Mouse (Mus musculus) midbrain, embryonic 13.5 days (tissue): Measurements from ENCODE around the gene Cyp2d12. TPM values are rescaled to one million over a fixed set of nuclear protein-coding genes. Genes with fewer than 3 reads are reported as not detected.
"Not testable (repeated sequence)": the region's sequence is repeated elsewhere in the genome, so short reads cannot be mapped to it uniquely, and the experiment has no call there.

Experiments
- ATAC-seq: fragments of 200-750 bp; cut with Nextera tagmentation; 2 replicates; pipeline ENCODE4 v1.8.0; 2017; ENCODE audit warnings: mild to moderate bottlenecking, moderate TSS enrichment, moderate library complexity
- H3K27ac ChIP-seq: fragments of 300-500 bp; sonication (generic); 2 replicates; pipeline ENCODE4 v1.5.1; 2015; ENCODE audit warnings: inconsistent platforms, mild to moderate bottlenecking, moderate library complexity
- H3K27me3 ChIP-seq: fragments of 300-500 bp; sonication (generic); 2 replicates; pipeline ENCODE4 v1.6.1; 2015; ENCODE audit warnings: mild to moderate bottlenecking, inconsistent platforms
- H3K36me3 ChIP-seq: fragments of 300-500 bp; sonication (generic); 2 replicates; pipeline ENCODE4 v1.6.1; 2015; ENCODE audit warnings: mild to moderate bottlenecking, inconsistent platforms
- H3K4me1 ChIP-seq: fragments of 300-500 bp; sonication (generic); replicated peaks from 2 replicates; pipeline ENCODE4 v1.6.1; 2015; ENCODE audit warnings: inconsistent platforms
- H3K4me2 ChIP-seq: fragments of 300-500 bp; sonication (generic); replicated peaks from 2 replicates; pipeline ENCODE4 v1.6.1; 2015; ENCODE audit warnings: moderate library complexity, mild to moderate bottlenecking, inconsistent platforms
- H3K4me3 ChIP-seq: fragments of 300-500 bp; sonication (generic); replicated peaks from 2 replicates; pipeline ENCODE4 v1.5.1; 2015; ENCODE audit warnings: mild to moderate bottlenecking, inconsistent platforms
- H3K9ac ChIP-seq: fragments of 300-500 bp; sonication (generic); replicated peaks from 2 replicates; pipeline ENCODE4 v1.6.1; 2015; ENCODE audit warnings: mild to moderate bottlenecking, inconsistent platforms
- H3K9me3 ChIP-seq: fragments of 300-500 bp; sonication (generic); 2 replicates; pipeline ENCODE4 v1.6.1; 2016; ENCODE audit warnings: mild to moderate bottlenecking, inconsistent platforms
- WGBS: fragments of 180-500 bp; shearing (Covaris S2); methylation state at CpG from one replicate; pipeline ENCODE4 v1.1.7; 2015; 5-methylcytosine and 5-hydroxymethylcytosine counted together
- polyA plus RNA-seq: library from polyadenylated mRNA; unstranded; fragments of >200 nt; fragmentation: Nextera tagmentation; extraction: Ambion mirVana; gene quantifications from 2 replicates; pipeline ENCODE4 v1.2.1, GENCODE M21; 2015

The Cyp2d12 gene
- not detected in 2 replicates for polyA plus RNA-seq

- no peak within 1 kb of the TSS for H3K4me2 ChIP-seq
- H3K9ac ChIP-seq: no peak within 1 kb of the TSS
- 79% methylated on average over 7 of the region's 7 CpGs for WGBS
- peaks cover 11% of the 10 kb centered on the region for H3K9me3 ChIP-seq
- no peak within 1 kb of the TSS for H3K4me3 ChIP-seq
- no peaks in the 10 kb centered on the region for H3K4me1 ChIP-seq
- no peak within 1 kb of the TSS for H3K27ac ChIP-seq
- H3K36me3 ChIP-seq: no peaks in the 10 kb centered on the region
- no peak for ATAC-seq
- H3K27me3 ChIP-seq: no peaks in the 10 kb centered on the region
These were observed at the start of gene Cyp2d12 for GRCm38 (mm10) chr15:82554531-82555230. Gene Cyp2d12 (plus strand): TSS chr15:82555072.

GRCm38 (mm10) chr15:82506971-82507370 lies 47.9 kb upstream of the Cyp2d12 start:
- Histone ChIP-seq H3K27me3 (no peaks in the 10 kb centered on the region), H3K4me3 (no peak overlapping the region), H3K27ac (no peak overlapping the region), H3K36me3 (no peaks in the 10 kb centered on the region), H3K9me3 (0 out of 2 replicates have a peak, but pooled peaks cover 2% of the 10 kb centered on the region), H3K4me1 (no peaks in the 10 kb centered on the region), H3K9ac (no peak overlapping the region), H3K4me2 (no peak overlapping the region)
- WGBS: 62% methylated on average over 3 of the region's 3 CpGs
- no peak for ATAC-seq

- H3K4me3 ChIP-seq, H3K4me1 ChIP-seq, H3K27me3 ChIP-seq, H3K9me3 ChIP-seq, ATAC-seq, H3K36me3 ChIP-seq, H3K27ac ChIP-seq, H3K9ac ChIP-seq, H3K4me2 ChIP-seq: not testable (repeated sequence)
- 52% methylated on average over 4 of the region's 4 CpGs for WGBS
These were observed 47.1 kb upstream of the Cyp2d12 start for GRCm38 (mm10) chr15:82507740-82508139.

- not testable (repeated sequence) for H3K27ac ChIP-seq, H3K9me3 ChIP-seq, H3K4me2 ChIP-seq, H3K4me1 ChIP-seq, H3K9ac ChIP-seq, ATAC-seq, H3K4me3 ChIP-seq, H3K27me3 ChIP-seq, H3K36me3 ChIP-seq
- 92% methylated on average over 4 of the region's 4 CpGs for WGBS
These were observed 45.4 kb upstream of the Cyp2d12 start for GRCm38 (mm10) chr15:82509495-82509894.

- not testable (repeated sequence) for H3K4me3 ChIP-seq, H3K36me3 ChIP-seq, H3K9me3 ChIP-seq, H3K27ac ChIP-seq, H3K4me1 ChIP-seq, H3K27me3 ChIP-seq, ATAC-seq, H3K9ac ChIP-seq, H3K4me2 ChIP-seq
These were observed 44.4 kb upstream of the Cyp2d12 start for GRCm38 (mm10) chr15:82510500-82510899.

GRCm38 (mm10) chr15:82512111-82512510 lies 42.8 kb upstream of the Cyp2d12 start:
- not testable (repeated sequence) for H3K27ac ChIP-seq, ATAC-seq, H3K4me1 ChIP-seq, H3K4me2 ChIP-seq, H3K9me3 ChIP-seq, H3K36me3 ChIP-seq, H3K27me3 ChIP-seq, H3K9ac ChIP-seq, H3K4me3 ChIP-seq
- WGBS: 80% methylated on average over 2 of the region's 2 CpGs

- ATAC-seq, H3K9ac ChIP-seq, H3K4me2 ChIP-seq, H3K4me1 ChIP-seq, H3K4me3 ChIP-seq, H3K27me3 ChIP-seq, H3K9me3 ChIP-seq, H3K36me3 ChIP-seq, H3K27ac ChIP-seq: not testable (repeated sequence)
- 90% methylated on average over 23 of the region's 23 CpGs for WGBS
These were observed 38.7 kb upstream of the Cyp2d12 start for GRCm38 (mm10) chr15:82516174-82516573.

- not testable (repeated sequence) for ATAC-seq, H3K4me1 ChIP-seq, H3K27me3 ChIP-seq, H3K9me3 ChIP-seq, H3K4me3 ChIP-seq, H3K9ac ChIP-seq, H3K27ac ChIP-seq, H3K36me3 ChIP-seq, H3K4me2 ChIP-seq
- WGBS: 80% methylated on average over 6 of the region's 9 CpGs
These were observed 27.5 kb upstream of the Cyp2d12 start for GRCm38 (mm10) chr15:82527371-82527770.

GRCm38 (mm10) chr15:82532721-82533120 lies 22.2 kb upstream of the Cyp2d12 start:
- not testable (repeated sequence) for ATAC-seq, H3K9me3 ChIP-seq
- 94% methylated on average over 3 of the region's 3 CpGs for WGBS

GRCm38 (mm10) chr15:82542976-82543375 lies 11.9 kb upstream of the Cyp2d12 start:
- H3K36me3 ChIP-seq, H3K27me3 ChIP-seq, H3K4me3 ChIP-seq, H3K4me1 ChIP-seq, H3K27ac ChIP-seq, H3K4me2 ChIP-seq, ATAC-seq, H3K9me3 ChIP-seq, H3K9ac ChIP-seq: not testable (repeated sequence)
- WGBS: 77% methylated on average over 3 of the region's 3 CpGs

More at GRCm38 (mm10) chr15:82532721-82533120, 22.2 kb upstream of the Cyp2d12 start:
- H3K9ac ChIP-seq, H3K27ac ChIP-seq, H3K4me1 ChIP-seq, H3K4me2 ChIP-seq, H3K27me3 ChIP-seq, H3K4me3 ChIP-seq, H3K36me3 ChIP-seq: not testable (repeated sequence)

- not testable (repeated sequence) for H3K9me3 ChIP-seq, H3K4me3 ChIP-seq, H3K27ac ChIP-seq, H3K27me3 ChIP-seq, H3K4me1 ChIP-seq, H3K9ac ChIP-seq, ATAC-seq, H3K36me3 ChIP-seq, H3K4me2 ChIP-seq
These were observed 10.3 kb upstream of the Cyp2d12 start for GRCm38 (mm10) chr15:82544561-82544960.

- not testable (repeated sequence) for ATAC-seq, H3K4me2 ChIP-seq, H3K9me3 ChIP-seq, H3K4me3 ChIP-seq, H3K27me3 ChIP-seq, H3K4me1 ChIP-seq, H3K36me3 ChIP-seq, H3K27ac ChIP-seq, H3K9ac ChIP-seq
- WGBS: 92% methylated on average over 4 of the region's 4 CpGs
These were observed 7.1 kb upstream of the Cyp2d12 start for GRCm38 (mm10) chr15:82547753-82548152.

- ATAC-seq, H3K27me3 ChIP-seq, H3K4me1 ChIP-seq, H3K9ac ChIP-seq, H3K27ac ChIP-seq, H3K4me3 ChIP-seq, H3K36me3 ChIP-seq, H3K4me2 ChIP-seq: not testable (repeated sequence)
- WGBS: 91% methylated on average over 2 of the region's 2 CpGs
- peaks cover 11% of the 10 kb centered on the region for H3K9me3 ChIP-seq
These were observed 1.7 kb upstream of the Cyp2d12 start for GRCm38 (mm10) chr15:82553211-82553610.
